Mouse (Mus musculus): ENCODE data around the gene Naa16.

DNA sequence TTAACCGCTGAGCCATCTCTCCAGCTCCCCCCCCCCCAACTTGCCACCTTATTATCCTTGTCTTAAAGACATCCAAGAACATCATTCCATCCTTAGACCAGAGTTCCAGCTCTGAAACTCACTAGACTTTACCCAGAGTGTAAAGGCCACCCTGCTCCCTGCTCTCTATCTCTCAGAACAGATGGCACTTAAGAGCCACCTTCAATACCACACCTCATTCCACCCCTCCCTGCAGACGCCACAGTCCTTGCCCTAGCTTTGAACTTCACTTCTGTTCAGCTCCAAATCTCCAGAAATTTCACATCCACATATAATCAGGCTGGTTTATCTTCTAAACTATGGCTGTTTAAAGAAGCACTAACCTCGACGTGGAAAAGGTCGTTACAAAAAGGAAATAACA, 95.6 kb downstream of the Naa16 start:
- TF ChIP-seq CTCF (IDR thresholded peaks at IDR 0.05; ENCODE audit: low read depth, low read length) (no peak), POLR2A (IDR thresholded peaks at IDR 0.05; ENCODE audit: extremely low read depth, insufficient read depth, low read length) (no peak)

Measured in liver, adult 2 months (tissue).